Mouse (Mus musculus) intestine, embryonic 15.5 days (tissue): ENCODE results near the gene Ahnak2. TPM values are rescaled to one million over a fixed set of nuclear protein-coding genes. Genes with fewer than 3 reads are reported as not detected.
A peak's percentile ranks its signal among the peaks of the same experiment; 100 is the strongest.

ENCODE experiments used
- ATAC-seq: fragments of 200-750 bp; cut with Nextera tagmentation; 2 replicates; pipeline ENCODE4 v1.8.0; 2017; ENCODE audit warnings: moderate TSS enrichment, moderate library complexity
- H3K27ac ChIP-seq: fragments of 300-500 bp; sonication (generic); 2 replicates; pipeline ENCODE4 v1.5.1; 2015; ENCODE audit warnings: mild to moderate bottlenecking, inconsistent platforms
- H3K27me3 ChIP-seq: fragments of 300-500 bp; sonication (generic); replicated peaks from 2 replicates; pipeline ENCODE4 v1.6.1; 2015; ENCODE audit warnings: inconsistent platforms
- H3K36me3 ChIP-seq: fragments of 300-500 bp; sonication (generic); 2 replicates; pipeline ENCODE4 v1.6.1; 2015; ENCODE audit warnings: inconsistent platforms
- H3K4me1 ChIP-seq: fragments of 300-500 bp; sonication (generic); replicated peaks from 2 replicates; pipeline ENCODE4 v1.6.1; 2015; ENCODE audit warnings: inconsistent platforms
- H3K4me2 ChIP-seq: fragments of 300-500 bp; sonication (generic); replicated peaks from 2 replicates; pipeline ENCODE4 v1.6.1; 2015; ENCODE audit warnings: mild to moderate bottlenecking, inconsistent platforms
- H3K4me3 ChIP-seq: fragments of 300-500 bp; sonication (generic); replicated peaks from 2 replicates; pipeline ENCODE4 v1.5.1; 2015; ENCODE audit warnings: inconsistent platforms
- H3K9ac ChIP-seq: fragments of 300-500 bp; sonication (generic); 2 replicates; pipeline ENCODE4 v1.6.1; 2015; ENCODE audit warnings: inconsistent platforms
- H3K9me3 ChIP-seq: fragments of 300-500 bp; sonication (generic); 2 replicates; pipeline ENCODE4 v1.6.1; 2016; ENCODE audit warnings: inconsistent platforms
- WGBS: fragments of 180-500 bp; shearing (Covaris S2); methylation state at CpG from one replicate; pipeline ENCODE4 v1.1.7; 2015; 5-methylcytosine and 5-hydroxymethylcytosine counted together
- polyA plus RNA-seq: library from polyadenylated mRNA; unstranded; fragments of >200 nt; fragmentation: Nextera tagmentation; extraction: Ambion mirVana; gene quantifications from 2 replicates; pipeline ENCODE4 v1.2.1, GENCODE M21; 2015

The Ahnak2 gene
- polyA plus RNA-seq, 1 experiment from 2014 or later: 3.0 TPM

DNA sequence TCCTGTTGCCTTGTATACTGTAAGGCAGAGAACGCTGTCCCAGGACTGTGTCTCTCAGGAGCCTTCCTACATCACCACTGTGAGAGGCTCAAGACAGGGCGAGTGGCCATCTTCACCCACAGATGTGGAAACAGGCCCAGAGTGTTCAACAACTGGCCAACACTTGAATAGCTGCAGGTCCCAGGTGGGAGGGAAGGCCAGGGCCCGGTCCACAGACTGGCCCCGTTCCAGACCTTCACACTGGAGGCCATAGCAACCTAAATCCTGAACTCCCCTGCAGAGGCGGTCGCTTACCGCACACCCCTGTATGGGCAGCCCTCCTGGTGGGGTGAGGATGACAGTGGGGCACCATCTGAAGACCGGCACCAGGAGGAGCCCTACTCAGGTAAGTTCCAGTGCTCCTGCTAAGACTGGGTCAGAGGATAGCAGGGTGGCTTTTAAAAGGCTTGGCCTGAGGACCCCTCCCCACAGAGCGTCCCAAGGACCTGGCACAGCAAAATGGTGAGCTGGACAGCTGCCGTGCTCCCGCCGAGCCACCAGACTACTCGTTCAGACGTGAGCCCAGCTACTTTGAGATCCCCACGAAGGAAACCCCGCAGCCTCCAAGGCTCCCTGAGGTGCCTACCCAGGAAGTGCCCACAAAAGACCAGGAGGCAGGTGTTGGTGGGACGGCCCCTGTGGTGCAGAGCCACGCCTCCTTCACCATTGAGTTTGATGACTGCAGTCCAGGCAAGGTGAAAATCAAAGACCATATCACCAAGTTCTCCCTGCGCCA lies 67.4 kb downstream of the Ahnak2 start:
- Histone ChIP-seq H3K4me3 (no peak overlapping the region), H3K9me3 (no peaks in the 10 kb centered on the region), H3K9ac (no peak overlapping the region), H3K4me2 (no peak overlapping the region), H3K27ac (no peak overlapping the region), H3K4me1 (no peaks in the 10 kb centered on the region), H3K36me3 (peaks cover 26% of the 10 kb centered on the region), H3K27me3 (no peaks in the 10 kb centered on the region)
- no peak for ATAC-seq
- 87% methylated on average over 19 of the region's 19 CpGs for WGBS

DNA sequence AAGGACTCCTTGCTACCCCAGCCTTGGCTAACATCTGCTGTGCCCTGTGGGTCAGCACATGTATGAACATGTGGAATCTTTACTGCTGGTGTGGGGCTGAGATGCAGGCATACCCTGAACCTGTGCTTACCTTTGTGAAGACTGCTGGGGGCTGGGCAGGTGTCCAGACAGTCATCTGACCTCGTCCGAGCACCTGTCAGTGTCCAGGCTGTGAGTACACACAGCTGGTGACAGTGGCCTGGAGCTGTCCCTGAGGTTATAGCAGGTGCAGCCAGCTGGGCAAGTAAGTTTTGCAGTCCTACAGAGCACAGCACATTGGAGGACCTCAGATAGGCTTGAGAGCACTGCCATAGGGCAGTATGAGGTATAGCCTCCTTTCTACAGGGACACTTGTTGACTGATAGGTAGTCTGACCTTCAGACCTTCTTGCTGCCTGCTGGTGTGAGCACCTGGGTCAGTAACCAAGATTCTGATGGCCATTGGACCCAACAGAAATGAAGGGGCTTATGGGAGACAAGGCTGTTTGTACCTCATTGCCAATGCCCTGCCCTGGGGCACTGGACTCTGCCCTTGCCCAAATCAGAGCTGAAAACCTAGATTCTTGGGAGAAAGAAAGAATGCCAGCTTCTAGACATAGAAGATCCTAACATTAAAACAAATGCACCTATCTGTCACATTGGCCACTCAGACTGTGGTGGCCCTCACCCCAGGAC lies 68.2 kb downstream of the Ahnak2 start:
- no peak for ATAC-seq
- Histone ChIP-seq H3K27me3 (no peaks in the 10 kb centered on the region), H3K36me3 (peaks cover 23% of the 10 kb centered on the region), H3K9ac (no peak overlapping the region), H3K4me2 (no peak overlapping the region), H3K9me3 (no peaks in the 10 kb centered on the region), H3K27ac (no peak overlapping the region), H3K4me3 (no peak overlapping the region), H3K4me1 (no peaks in the 10 kb centered on the region)
- WGBS: 73% methylated on average over 2 of the region's 2 CpGs

DNA sequence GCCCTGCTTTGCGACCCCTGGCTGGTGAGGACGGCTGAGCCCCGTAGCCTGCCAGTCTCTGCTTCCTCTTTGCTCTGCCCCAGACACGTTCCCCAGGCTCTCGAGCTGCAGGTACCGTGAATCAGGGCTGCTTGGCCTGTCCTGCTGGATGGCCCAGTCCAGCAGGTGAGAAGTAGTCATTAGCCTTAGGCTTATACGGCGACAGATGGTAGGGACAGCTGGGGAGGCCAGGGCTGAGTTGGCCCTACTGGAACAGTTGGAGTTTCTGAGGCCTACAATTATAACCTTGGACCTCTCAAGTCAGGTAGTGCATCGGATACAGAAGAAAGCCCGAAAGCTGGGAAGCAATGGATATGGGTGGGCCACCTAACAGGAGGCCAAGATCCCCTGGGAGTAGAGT lies 69.9 kb downstream of the Ahnak2 start:
- Histone ChIP-seq H3K27ac (no peak overlapping the region), H3K36me3 (peaks cover 12% of the 10 kb centered on the region; the same call in 1 of the 2 replicates), H3K4me3 (no peak overlapping the region), H3K4me2 (no peak overlapping the region), H3K4me1 (0 out of 2 replicates have a peak, but pooled peaks cover 4% of the 10 kb centered on the region), H3K9ac (no peak overlapping the region), H3K9me3 (no peaks in the 10 kb centered on the region), H3K27me3 (no peaks in the 10 kb centered on the region)
- WGBS: 90% methylated on average over 10 of the region's 10 CpGs
- no peak for ATAC-seq

DNA sequence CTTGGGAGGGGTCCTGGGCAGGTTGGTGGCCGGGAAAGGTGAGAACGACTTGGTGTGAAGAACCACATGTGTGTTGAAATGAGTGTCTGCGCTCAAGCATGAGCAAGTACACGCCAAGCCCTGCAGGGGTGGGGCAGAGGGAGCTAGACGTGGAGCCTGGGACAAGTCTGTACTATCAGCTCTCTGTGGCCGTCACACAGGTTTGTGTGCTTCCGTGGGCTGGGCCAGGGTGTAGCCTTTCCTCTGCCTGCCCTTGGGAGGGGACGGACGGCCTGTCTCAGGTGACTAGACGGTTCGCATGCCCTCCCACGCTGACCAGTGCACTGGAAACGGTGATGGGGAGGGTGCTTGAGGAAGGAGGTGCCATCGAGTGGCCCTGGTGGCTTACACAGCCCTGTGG lies 71.6 kb downstream of the Ahnak2 start:
- peak; percentile 25; the same call in 1 of the 2 replicates for ATAC-seq
- peaks cover 3% of the 10 kb centered on the region; the same call in 1 of the 2 replicates for H3K36me3 ChIP-seq
- no peak overlapping the region for H3K4me2 ChIP-seq
- H3K9ac ChIP-seq: no peak overlapping the region
- H3K4me3 ChIP-seq: no peak overlapping the region
- 79% methylated on average over 14 of the region's 14 CpGs for WGBS
- H3K4me1 ChIP-seq: peaks cover 9% of the 10 kb centered on the region; the same call in 1 of the 2 replicates
- H3K27me3 ChIP-seq: no peaks in the 10 kb centered on the region
- no peaks in the 10 kb centered on the region for H3K9me3 ChIP-seq
- H3K27ac ChIP-seq: no peak overlapping the region

DNA sequence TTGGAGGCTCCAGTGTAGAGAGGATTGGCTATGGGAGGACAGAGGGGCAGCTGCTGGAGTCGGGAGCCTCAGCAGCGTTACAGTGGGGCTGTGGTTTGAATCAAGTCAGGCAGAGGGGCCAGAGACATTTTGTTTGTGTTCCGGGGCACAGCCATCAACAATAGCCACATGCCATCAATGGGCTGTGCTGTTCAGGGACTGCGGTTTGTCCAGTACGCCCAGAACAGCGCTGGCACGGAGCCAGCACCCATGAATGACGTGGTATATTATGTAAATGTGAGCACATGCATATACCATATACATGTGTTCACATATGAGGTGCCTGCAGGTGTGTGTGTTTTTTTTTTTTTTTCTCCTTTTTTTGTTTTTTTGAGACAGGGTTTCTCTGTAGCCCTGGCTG lies 74.7 kb downstream of the Ahnak2 start:
- H3K4me2 ChIP-seq: no peak overlapping the region
- H3K27me3 ChIP-seq: no peaks in the 10 kb centered on the region
- H3K4me3 ChIP-seq: no peak overlapping the region
- H3K9me3 ChIP-seq: no peaks in the 10 kb centered on the region
- H3K4me1 ChIP-seq: peaks cover 25% of the 10 kb centered on the region
- H3K27ac ChIP-seq: no peak overlapping the region
- 63% methylated on average over 8 of the region's 8 CpGs for WGBS
- H3K9ac ChIP-seq: no peak overlapping the region
- no peak for ATAC-seq
- H3K36me3 ChIP-seq: no peaks in the 10 kb centered on the region

DNA sequence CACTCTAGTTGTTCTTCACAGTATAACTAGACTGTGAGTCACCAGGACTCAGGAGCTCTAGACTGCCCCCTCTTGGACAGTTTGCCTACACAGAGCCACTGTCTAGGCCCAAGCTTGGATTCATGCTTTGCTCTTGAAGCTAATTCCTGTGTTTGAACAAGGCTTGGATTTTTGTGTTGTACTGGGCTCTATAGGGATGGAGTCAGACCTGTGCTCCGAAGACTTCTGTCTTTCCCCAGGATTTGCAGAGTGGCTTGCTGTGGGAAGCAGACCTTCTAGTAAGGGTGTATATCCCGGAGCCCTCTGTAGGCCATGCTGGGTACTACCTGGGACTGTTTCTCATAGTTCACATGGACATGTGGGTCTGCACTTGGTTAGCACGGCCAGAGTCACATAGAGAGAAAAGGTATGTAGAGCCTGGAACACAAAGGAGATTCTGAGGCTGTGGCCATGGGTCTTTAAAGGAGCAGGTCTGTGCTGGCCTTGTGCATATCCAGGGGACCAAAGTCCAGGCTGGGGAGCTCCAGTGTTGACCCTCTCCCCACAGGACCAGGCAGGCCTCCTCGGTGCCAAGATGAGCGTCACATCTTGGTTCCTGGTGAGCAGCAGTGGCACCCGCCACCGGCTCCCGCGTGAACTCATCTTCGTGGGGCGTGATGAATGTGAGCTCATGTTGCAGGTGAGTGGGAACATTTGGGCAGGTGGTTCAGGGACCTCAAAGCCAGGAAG lies 78.2 kb downstream of the Ahnak2 start:
- Histone ChIP-seq H3K4me2 (0 out of 2 replicates have a peak overlapping the region, but pooled peaks have one; percentile 94), H3K27ac (no peak overlapping the region), H3K27me3 (0 out of 2 replicates have a peak, but pooled peaks cover 4% of the 10 kb centered on the region), H3K4me3 (no peak overlapping the region), H3K9me3 (no peaks in the 10 kb centered on the region), H3K36me3 (no peaks in the 10 kb centered on the region), H3K4me1 (peaks cover 33% of the 10 kb centered on the region), H3K9ac (no peak overlapping the region)
- ATAC-seq: no peak
- 75% methylated on average over 11 of the region's 11 CpGs for WGBS

DNA sequence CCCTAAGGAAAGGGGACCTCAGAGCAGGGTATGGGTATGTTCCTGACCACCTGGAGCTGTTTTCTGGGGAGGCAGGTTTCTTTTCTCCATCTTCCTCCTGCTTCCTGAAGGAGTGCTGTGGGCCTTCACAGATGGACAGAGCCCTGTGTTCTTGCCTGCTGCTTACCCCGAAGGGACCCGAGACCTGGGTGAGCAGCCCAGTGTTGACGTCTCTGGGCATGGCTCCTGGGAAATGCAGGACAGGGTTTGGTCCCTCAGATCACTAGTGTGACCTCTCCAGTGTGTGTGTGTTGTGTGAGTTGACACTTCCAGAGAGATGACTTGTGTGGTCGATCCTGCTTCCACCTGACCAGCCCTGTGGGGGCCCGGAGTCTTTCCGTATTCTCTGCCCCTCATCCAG lies 79.0 kb downstream of the Ahnak2 start:
- peaks cover 34% of the 10 kb centered on the region for H3K4me1 ChIP-seq
- H3K4me3 ChIP-seq: peak overlapping the region; percentile 83
- H3K36me3 ChIP-seq: no peaks in the 10 kb centered on the region
- 0 out of 2 replicates have a peak, but pooled peaks cover 4% of the 10 kb centered on the region for H3K27me3 ChIP-seq
- peak overlapping the region; percentile 83; the same call in 1 of the 2 replicates for H3K9ac ChIP-seq
- H3K4me2 ChIP-seq: peak overlapping the region; percentile 94
- no peaks in the 10 kb centered on the region for H3K9me3 ChIP-seq
- ATAC-seq: no peak
- WGBS: 79% methylated on average over 6 of the region's 6 CpGs
- H3K27ac ChIP-seq: 0 out of 2 replicates have a peak overlapping the region, but pooled peaks have one; percentile 32

DNA sequence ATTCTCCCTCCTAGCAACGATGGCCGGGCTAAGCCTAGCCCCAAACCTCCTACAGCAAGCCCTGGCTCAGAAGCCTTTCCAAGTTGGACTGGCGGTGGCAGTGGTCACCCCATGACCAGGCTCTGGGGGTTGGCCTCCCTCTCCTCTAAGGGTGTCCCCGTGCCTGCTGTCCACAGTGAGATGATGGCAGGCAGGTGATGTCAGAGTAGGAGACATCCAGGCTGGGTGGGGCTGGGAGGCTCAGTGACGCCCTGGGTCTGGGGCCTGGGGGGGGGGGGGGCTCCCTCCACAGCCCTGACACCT lies 79.5 kb downstream of the Ahnak2 start:
- Histone ChIP-seq H3K27ac (0 out of 2 replicates have a peak overlapping the region, but pooled peaks have one; percentile 94), H3K4me1 (peaks cover 32% of the 10 kb centered on the region), H3K4me3 (peak overlapping the region; percentile 83), H3K9ac (peak overlapping the region; percentile 83), H3K36me3 (no peaks in the 10 kb centered on the region), H3K27me3 (0 out of 2 replicates have a peak, but pooled peaks cover 4% of the 10 kb centered on the region), H3K4me2 (peak overlapping the region; percentile 94), H3K9me3 (no peaks in the 10 kb centered on the region)
- ATAC-seq: no peak; the same call in 1 of the 2 replicates
- 20% methylated on average over 5 of the region's 5 CpGs for WGBS

DNA sequence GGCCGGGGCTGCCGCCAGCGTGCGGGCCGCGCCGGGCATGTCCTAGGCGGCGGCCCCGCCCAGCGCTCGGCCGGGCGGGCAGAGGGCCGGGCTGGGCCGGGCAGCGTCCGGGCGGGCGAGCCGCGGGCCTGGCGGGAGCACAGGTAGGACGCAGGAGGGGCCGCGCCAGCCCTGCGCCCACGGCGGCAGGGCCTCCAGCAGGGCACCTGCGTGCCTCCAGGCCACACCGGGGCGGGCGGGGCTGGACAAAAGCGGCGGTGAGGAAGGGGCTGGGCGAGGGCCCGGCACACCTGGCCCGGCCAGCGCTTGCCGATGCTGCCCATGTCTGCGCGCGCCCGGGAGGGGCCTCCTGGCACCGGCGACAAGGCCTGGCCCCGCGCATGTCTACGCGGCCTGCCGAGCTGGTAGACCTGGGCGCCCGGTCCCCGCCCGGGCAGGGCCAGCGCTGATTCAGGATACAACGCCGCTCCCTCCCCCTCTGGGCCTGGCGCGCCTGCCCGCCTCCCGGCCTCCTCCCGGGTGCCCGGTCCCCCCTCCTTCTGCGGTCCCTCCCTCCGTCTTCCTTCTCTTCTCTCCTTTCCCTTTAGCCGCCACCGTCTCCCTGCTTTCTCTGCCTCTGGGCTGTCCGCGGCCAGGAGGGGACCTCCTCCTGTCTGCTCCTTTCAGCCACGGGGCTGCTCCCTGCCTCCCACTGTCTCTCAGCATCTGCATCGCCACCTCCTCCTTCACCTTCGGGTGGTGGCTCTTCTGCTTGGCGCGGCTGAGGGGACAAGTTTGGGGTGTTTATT lies 80.0 kb downstream of the Ahnak2 start:
- Histone ChIP-seq H3K9ac (peak overlapping the region; percentile 83), H3K4me3 (peak overlapping the region; percentile 83), H3K27me3 (0 out of 2 replicates have a peak, but pooled peaks cover 4% of the 10 kb centered on the region), H3K4me1 (peaks cover 32% of the 10 kb centered on the region), H3K27ac (peak overlapping the region; percentile 94), H3K36me3 (no peaks in the 10 kb centered on the region; the same call in 1 of the 2 replicates), H3K9me3 (no peaks in the 10 kb centered on the region), H3K4me2 (peak overlapping the region; percentile 94)
- peak; percentile 68 for ATAC-seq
- under 1% methylated on average over 74 of the region's 75 CpGs for WGBS
